Mouse (Mus musculus) liver, embryonic 15.5 days (tissue): ENCODE data around the gene Sost. TPM values are rescaled to one million over a fixed set of nuclear protein-coding genes. Genes with fewer than 3 reads are reported as not detected.

Experiments
- ATAC-seq: fragments of 200-750 bp; cut with Nextera tagmentation; 2 replicates; pipeline ENCODE4 v1.8.0; 2017; ENCODE audit warnings: moderate number of reproducible peaks, mild to moderate bottlenecking, moderate library complexity; ENCODE audit not compliant: insufficient read depth
- H3K27ac ChIP-seq: fragments of 300-500 bp; sonication (generic); replicated peaks from 2 replicates; pipeline ENCODE4 v1.5.1; 2015; ENCODE audit warnings: mild to moderate bottlenecking, inconsistent platforms
- H3K27me3 ChIP-seq: fragments of 300-500 bp; sonication (generic); 2 replicates; pipeline ENCODE4 v1.6.1; 2015; ENCODE audit warnings: mild to moderate bottlenecking, inconsistent platforms
- H3K36me3 ChIP-seq: fragments of 300-500 bp; sonication (generic); replicated peaks from 2 replicates; pipeline ENCODE4 v1.6.1; 2015; ENCODE audit warnings: moderate library complexity, mild to moderate bottlenecking, inconsistent platforms
- H3K4me1 ChIP-seq: fragments of 300-500 bp; sonication (generic); replicated peaks from 2 replicates; pipeline ENCODE4 v1.6.1; 2015; ENCODE audit warnings: inconsistent platforms
- H3K4me2 ChIP-seq: fragments of 300-500 bp; sonication (generic); 2 replicates; pipeline ENCODE4 v1.6.1; 2015; ENCODE audit warnings: moderate library complexity, mild to moderate bottlenecking, inconsistent platforms
- H3K4me3 ChIP-seq: fragments of 300-500 bp; sonication (generic); replicated peaks from 2 replicates; pipeline ENCODE4 v1.5.1; 2015; ENCODE audit warnings: mild to moderate bottlenecking, inconsistent platforms
- H3K9ac ChIP-seq: fragments of 300-500 bp; sonication (generic); 2 replicates; pipeline ENCODE4 v1.6.1; 2015; ENCODE audit warnings: moderate library complexity, mild to moderate bottlenecking, inconsistent platforms
- H3K9me3 ChIP-seq: fragments of 300-500 bp; sonication (generic); replicated peaks from 2 replicates; pipeline ENCODE4 v1.6.1; 2016; ENCODE audit warnings: inconsistent platforms
- WGBS: fragments of 180-500 bp; shearing (Covaris S2); methylation state at CpG from one replicate; pipeline ENCODE4 v1.1.7; 2015; ENCODE audit warnings: mixed read lengths; ENCODE audit not compliant: insufficient replicate concordance; 5-methylcytosine and 5-hydroxymethylcytosine counted together
- polyA plus RNA-seq: library from polyadenylated mRNA; unstranded; fragments of >200 nt; fragmentation: Nextera tagmentation; extraction: Ambion mirVana; gene quantifications from 2 replicates; pipeline ENCODE4 v1.2.1, GENCODE M21; 2015

The Sost gene
- polyA plus RNA-seq: 0.07 TPM in 2 replicates

DNA sequence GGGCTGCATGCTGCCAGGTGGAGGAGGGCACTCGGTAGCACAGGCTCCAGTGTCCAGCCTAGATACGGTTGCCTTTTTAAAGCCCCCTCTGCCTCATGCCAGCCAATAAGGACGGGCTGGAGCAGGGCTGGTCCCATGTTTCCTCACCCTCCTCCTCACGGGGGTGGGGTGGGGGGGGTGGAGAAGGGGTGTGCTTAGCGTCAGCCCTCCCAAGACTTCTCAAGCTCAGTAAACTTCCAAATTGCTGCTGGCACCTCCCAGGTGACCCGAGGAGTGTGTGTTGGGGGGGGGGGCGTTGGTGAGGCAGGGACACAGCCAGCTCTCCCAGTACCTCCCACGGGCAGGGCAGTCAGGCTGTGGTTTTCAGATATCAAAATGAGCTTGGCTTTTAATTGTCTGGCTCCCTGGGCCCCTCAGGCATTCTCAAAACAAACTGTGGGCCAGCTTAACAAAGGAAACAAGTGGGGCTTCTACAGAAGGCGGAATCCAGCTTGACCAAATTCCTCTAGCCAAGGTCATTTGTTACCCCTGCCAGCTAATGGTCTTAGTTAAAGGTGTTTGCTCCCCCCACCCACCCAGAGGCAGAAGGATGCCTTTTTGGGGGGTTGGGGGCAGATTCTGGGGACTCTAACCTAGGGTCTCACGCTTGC, at the start of gene Sost:
Gene Sost, minus strand, starts transcription at position 51 of the 650 bp plus-strand sequence.
- ATAC-seq: no peak
- Histone ChIP-seq H3K27me3 (peaks cover 67% of the 10 kb centered on the region), H3K36me3 (no peaks in the 10 kb centered on the region), H3K4me2 (no peak within 1 kb of the TSS), H3K27ac (no peak within 1 kb of the TSS), H3K4me3 (no peak within 1 kb of the TSS), H3K9ac (no peak within 1 kb of the TSS), H3K4me1 (peaks cover 7% of the 10 kb centered on the region; the same call in 1 of the 2 replicates), H3K9me3 (no peaks in the 10 kb centered on the region)
- WGBS: 16% methylated on average over 10 of the region's 10 CpGs

- Histone ChIP-seq H3K4me1 (no peaks in the 10 kb centered on the region), H3K27ac (no peak overlapping the region), H3K36me3 (no peaks in the 10 kb centered on the region), H3K4me2 (no peak overlapping the region), H3K9ac (no peak overlapping the region), H3K27me3 (no peaks in the 10 kb centered on the region; the same call in 1 of the 2 replicates), H3K4me3 (no peak overlapping the region), H3K9me3 (no peaks in the 10 kb centered on the region)
- 71% methylated on average over 1 of the region's 1 CpGs for WGBS
- ATAC-seq: no peak
These were observed 49.3 kb upstream of the Sost start for GRCm38 (mm10) chr11:102016136-102016535.

GRCm38 (mm10) chr11:102015472-102015871, 48.7 kb upstream of the Sost start:
- no peak for ATAC-seq
- 54% methylated on average over 6 of the region's 6 CpGs for WGBS
- no peaks in the 10 kb centered on the region; the same call in 1 of the 2 replicates for H3K27me3 ChIP-seq
- H3K36me3 ChIP-seq: no peaks in the 10 kb centered on the region
- no peak overlapping the region for H3K27ac ChIP-seq
- H3K9me3 ChIP-seq: no peaks in the 10 kb centered on the region
- H3K4me2 ChIP-seq: no peak overlapping the region
- H3K4me1 ChIP-seq: no peaks in the 10 kb centered on the region
- H3K4me3 ChIP-seq: no peak overlapping the region
- no peak overlapping the region for H3K9ac ChIP-seq

- no peak overlapping the region for H3K4me2 ChIP-seq
- H3K36me3 ChIP-seq: no peaks in the 10 kb centered on the region
- no peak overlapping the region for H3K9ac ChIP-seq
- no peaks in the 10 kb centered on the region for H3K9me3 ChIP-seq
- no peak for ATAC-seq
- no peaks in the 10 kb centered on the region for H3K4me1 ChIP-seq
- H3K27me3 ChIP-seq: no peaks in the 10 kb centered on the region
- H3K4me3 ChIP-seq: no peak overlapping the region
- H3K27ac ChIP-seq: no peak overlapping the region
- 65% methylated on average over 8 of the region's 8 CpGs for WGBS
These were observed 46.4 kb upstream of the Sost start for GRCm38 (mm10) chr11:102013201-102013600.

DNA sequence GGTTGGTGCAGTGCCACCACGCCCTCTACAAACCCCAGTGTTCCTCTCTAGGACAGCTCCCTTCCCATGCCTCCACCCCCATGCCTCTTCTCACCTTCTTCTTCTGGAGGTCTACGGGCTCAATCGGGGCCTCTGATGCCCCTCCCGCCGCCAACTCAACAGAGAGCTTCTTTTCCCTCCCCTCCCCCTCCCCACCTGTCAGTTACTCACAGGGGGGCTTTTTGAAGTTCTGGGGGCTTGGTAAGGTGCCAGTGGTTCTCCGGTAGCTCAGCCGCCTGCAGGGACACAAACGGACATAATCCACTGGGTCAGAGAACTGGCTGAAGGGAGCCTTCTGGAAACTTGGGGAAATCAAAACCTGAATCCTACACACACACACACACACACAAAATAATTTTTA, 44.7 kb upstream of the Sost start:
- no peak for ATAC-seq
- no peaks in the 10 kb centered on the region for H3K9me3 ChIP-seq
- no peak overlapping the region for H3K4me2 ChIP-seq
- no peak overlapping the region for H3K9ac ChIP-seq
- H3K27ac ChIP-seq: no peak overlapping the region
- no peak overlapping the region for H3K4me3 ChIP-seq
- no peaks in the 10 kb centered on the region for H3K27me3 ChIP-seq
- H3K4me1 ChIP-seq: no peaks in the 10 kb centered on the region
- WGBS: 63% methylated on average over 8 of the region's 8 CpGs
- no peaks in the 10 kb centered on the region for H3K36me3 ChIP-seq

GRCm38 (mm10) chr11:102010140-102010539, 43.3 kb upstream of the Sost start:
- 79% methylated on average over 13 of the region's 13 CpGs for WGBS
- H3K9me3 ChIP-seq: no peaks in the 10 kb centered on the region

GRCm38 (mm10) chr11:102008954-102009637, 42.3 kb upstream of the Sost start:
- no peak overlapping the region for H3K4me3 ChIP-seq
- H3K4me2 ChIP-seq: no peak overlapping the region
- H3K9me3 ChIP-seq: no peaks in the 10 kb centered on the region
- H3K27ac ChIP-seq: no peak overlapping the region
- 49% methylated on average over 15 of the region's 15 CpGs for WGBS
- H3K9ac ChIP-seq: no peak overlapping the region
- peak; percentile 42; the same call in 1 of the 2 replicates for ATAC-seq
- no peaks in the 10 kb centered on the region for H3K27me3 ChIP-seq
- no peaks in the 10 kb centered on the region for H3K4me1 ChIP-seq
- H3K36me3 ChIP-seq: no peaks in the 10 kb centered on the region

More at GRCm38 (mm10) chr11:102010140-102010539, 43.3 kb upstream of the Sost start:
- Histone ChIP-seq H3K4me2 (no peak overlapping the region), H3K27me3 (no peaks in the 10 kb centered on the region), H3K27ac (no peak overlapping the region), H3K4me1 (no peaks in the 10 kb centered on the region), H3K36me3 (no peaks in the 10 kb centered on the region), H3K4me3 (no peak overlapping the region), H3K9ac (no peak overlapping the region)
- no peak for ATAC-seq

DNA sequence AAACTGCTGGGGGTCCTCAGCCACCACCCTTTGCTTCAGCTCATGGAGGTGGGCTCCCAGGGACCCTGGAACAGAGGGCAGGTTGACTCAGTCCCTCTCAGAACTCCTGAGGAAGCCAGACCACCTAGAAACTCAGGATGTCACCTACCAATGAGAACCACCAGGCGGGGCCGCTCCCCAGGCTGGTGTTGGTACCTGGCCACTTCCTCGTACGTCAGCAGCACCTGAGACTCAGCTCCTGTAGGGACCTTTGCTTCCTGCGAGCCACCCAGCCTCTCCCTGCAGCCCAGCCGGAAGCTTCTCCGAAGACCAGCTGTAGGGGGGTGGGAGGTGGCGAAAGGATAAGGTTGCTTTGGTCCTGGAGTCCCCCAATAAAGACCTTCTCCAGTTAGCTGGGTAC, 41.6 kb upstream of the Sost start:
- ATAC-seq: no peak
- Histone ChIP-seq H3K9ac (no peak overlapping the region), H3K27ac (no peak overlapping the region), H3K4me2 (no peak overlapping the region), H3K27me3 (no peaks in the 10 kb centered on the region), H3K4me1 (no peaks in the 10 kb centered on the region), H3K9me3 (no peaks in the 10 kb centered on the region), H3K4me3 (no peak overlapping the region), H3K36me3 (no peaks in the 10 kb centered on the region)
- 69% methylated on average over 8 of the region's 8 CpGs for WGBS

DNA sequence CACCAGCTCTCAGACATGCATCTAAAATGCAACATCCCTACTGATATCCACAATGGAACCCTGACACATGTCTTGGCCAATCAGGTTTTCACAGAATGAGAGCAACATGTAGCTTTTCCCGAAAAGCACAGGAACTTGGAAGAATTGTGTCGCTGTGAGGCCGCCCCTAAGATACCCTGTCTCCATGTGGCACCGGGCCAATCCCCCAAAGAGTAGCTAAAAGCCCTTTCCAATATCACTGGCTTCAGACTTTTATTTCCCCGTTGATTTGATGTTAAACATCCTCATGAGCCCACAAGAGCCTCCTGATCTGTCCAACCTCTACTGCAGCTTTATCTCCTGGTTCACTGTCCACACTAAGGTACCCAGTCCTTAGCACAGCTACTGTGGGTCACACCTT, 39.9 kb upstream of the Sost start:
- ATAC-seq: no peak
- H3K4me3 ChIP-seq: no peak overlapping the region
- no peaks in the 10 kb centered on the region for H3K9me3 ChIP-seq
- no peak overlapping the region for H3K4me2 ChIP-seq
- no peak overlapping the region for H3K27ac ChIP-seq
- no peaks in the 10 kb centered on the region for H3K4me1 ChIP-seq
- no peak overlapping the region for H3K9ac ChIP-seq
- H3K27me3 ChIP-seq: no peaks in the 10 kb centered on the region
- WGBS: 70% methylated on average over 5 of the region's 5 CpGs
- no peaks in the 10 kb centered on the region for H3K36me3 ChIP-seq

- no peaks in the 10 kb centered on the region for H3K9me3 ChIP-seq
- no peak overlapping the region for H3K4me3 ChIP-seq
- H3K4me2 ChIP-seq: no peak overlapping the region
- no peak for ATAC-seq
- H3K27ac ChIP-seq: no peak overlapping the region
- no peaks in the 10 kb centered on the region for H3K36me3 ChIP-seq
- 69% methylated on average over 9 of the region's 9 CpGs for WGBS
- H3K27me3 ChIP-seq: no peaks in the 10 kb centered on the region
- H3K9ac ChIP-seq: no peak overlapping the region
- H3K4me1 ChIP-seq: no peaks in the 10 kb centered on the region
These were observed 39.5 kb upstream of the Sost start for GRCm38 (mm10) chr11:102006271-102006670.

DNA sequence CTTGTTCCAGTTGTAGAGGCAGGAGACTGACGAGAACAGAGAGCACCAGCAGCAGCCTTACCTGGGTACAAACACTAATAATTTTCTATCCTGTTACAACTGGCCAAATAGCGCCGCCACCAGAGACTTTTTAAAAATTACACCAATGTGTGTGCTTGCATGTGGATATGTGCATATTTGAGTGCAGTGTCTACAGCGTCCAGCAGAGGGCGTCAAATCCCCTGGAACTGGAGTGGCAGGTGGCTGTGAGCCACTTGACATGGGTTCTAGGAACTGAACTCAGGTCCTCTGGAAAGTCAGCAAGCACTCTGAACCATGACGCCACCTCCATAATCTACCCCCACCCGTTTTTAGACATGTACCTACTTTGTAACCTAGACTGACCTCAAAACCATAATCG, 37.4 kb upstream of the Sost start:
- no peaks in the 10 kb centered on the region for H3K9me3 ChIP-seq
- WGBS: 81% methylated on average over 8 of the region's 8 CpGs
- no peak for ATAC-seq
- no peak overlapping the region for H3K27ac ChIP-seq
- H3K27me3 ChIP-seq: no peaks in the 10 kb centered on the region
- H3K4me3 ChIP-seq: no peak overlapping the region
- H3K4me1 ChIP-seq: no peaks in the 10 kb centered on the region
- H3K9ac ChIP-seq: no peak overlapping the region
- H3K4me2 ChIP-seq: no peak overlapping the region
- H3K36me3 ChIP-seq: no peaks in the 10 kb centered on the region
